ENCODE assay signal across 23 mouse cellular contexts in the genomic region with DNA sequence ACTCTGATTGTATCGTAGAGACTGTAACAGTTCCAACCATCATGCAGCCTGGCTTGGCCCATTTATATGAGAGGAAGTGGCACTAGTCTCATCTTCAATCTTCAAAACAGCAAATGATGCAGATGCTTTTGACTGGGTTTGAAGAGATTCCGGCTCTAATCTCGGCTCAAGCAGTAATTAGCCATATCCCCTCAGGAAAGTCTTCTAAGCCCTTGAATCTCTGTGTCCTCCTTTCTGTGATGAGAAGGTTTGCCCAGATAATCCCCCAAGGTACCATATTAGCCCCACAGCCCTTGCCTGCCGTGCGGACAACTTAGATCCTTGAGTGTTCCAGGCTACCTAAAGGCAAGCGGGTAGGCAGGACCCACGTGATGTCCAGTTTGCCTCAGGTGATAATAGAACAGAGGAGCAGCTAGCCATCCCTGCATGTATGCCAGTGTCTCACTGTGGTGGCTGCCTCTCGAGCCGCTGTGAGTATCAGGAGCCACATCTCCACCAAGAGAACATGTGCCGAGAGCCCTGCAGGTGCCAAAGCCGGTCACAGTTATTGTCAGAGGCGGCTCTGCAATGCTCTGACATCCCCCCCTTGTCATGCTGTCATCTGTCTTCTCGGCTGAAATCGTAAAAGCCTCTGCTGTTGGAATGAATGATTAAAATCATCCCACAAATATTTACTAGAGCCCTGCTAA.
A peak's percentile ranks its signal among the peaks of the same experiment; 100 is the strongest.
DNase-seq lines count a peak whose midpoint lies in the region; ATAC-seq and TF ChIP-seq lines count a peak whose summit lies in the region.
"Had no signal": no experiment of that assay in that cellular context is flagged by ENCODE, and none has a peak within 500 bp of the region (broad histone marks: within the 10 kb centered on the region; RNA-seq: fewer than 3 reads in every experiment).

No protein-coding gene starts in this region.

- no peak for ATAC-seq in midbrain, embryonic 11.5 days (ENCODE audit: low FRiP score)
- ATAC-seq in midbrain, postnatal 0 days (ENCODE audit: low FRiP score): no peak
- ATAC-seq in midbrain, embryonic 14.5 days (ENCODE audit: low FRiP score, low TSS enrichment): no peak
- ATAC-seq: hindbrain, postnatal 0 days; intestine, postnatal 0 days; lung, postnatal 0 days had no signal

- no peaks in the 10 kb centered on the region for H3K27me3 ChIP-seq in heart, adult 2 months (ENCODE audit: control insufficient read depth, insufficient read depth, low read length)
- no peaks in the 10 kb centered on the region for H3K27me3 ChIP-seq in midbrain, embryonic 11.5 days (ENCODE audit: control insufficient read depth, insufficient read depth, low read length)
- no peaks in the 10 kb centered on the region for H3K27me3 ChIP-seq in midbrain, postnatal 0 days (ENCODE audit: insufficient read depth, low read length)
- no peaks in the 10 kb centered on the region for H3K27me3 ChIP-seq in midbrain, embryonic 14.5 days (ENCODE audit: control insufficient read depth, insufficient read depth, low read length)
- H3K27me3 ChIP-seq: embryonic facial prominence, embryonic 13.5 days; heart, embryonic 15.5 days had no signal

- TF ChIP-seq EP300 in heart, adult 2 months (IDR thresholded peaks at IDR 0.05; ENCODE audit: insufficient read depth, low read depth, low read length): no peak

- no peak overlapping the region for H3K27ac ChIP-seq in heart, adult 2 months
- H3K27ac ChIP-seq in midbrain, embryonic 11.5 days (ENCODE audit: low read depth, low read length): no peak overlapping the region
- H3K27ac ChIP-seq in midbrain, postnatal 0 days (ENCODE audit: low read depth, low read length): no peak overlapping the region; the same call in 1 of the 2 replicates
- no peak overlapping the region for H3K27ac ChIP-seq in midbrain, embryonic 14.5 days (replicated peaks; ENCODE audit: low read depth, low read length)
- H3K27ac ChIP-seq: embryonic facial prominence, embryonic 13.5 days; heart, embryonic 15.5 days; hindbrain, postnatal 0 days; macrophage had no signal

- no peak for TF ChIP-seq CTCF in heart, adult 2 months (IDR thresholded peaks at IDR 0.05)
- no peak for TF ChIP-seq CTCF in midbrain, postnatal 0 days (IDR thresholded peaks at IDR 0.05)

- H3K4me3 ChIP-seq in heart, adult 2 months: no peak overlapping the region
- no peak overlapping the region for H3K4me3 ChIP-seq in midbrain, embryonic 11.5 days (ENCODE audit: low read depth, low read length)
- H3K4me3 ChIP-seq in midbrain, postnatal 0 days (ENCODE audit: low read depth, low read length): no peak overlapping the region
- no peak overlapping the region for H3K4me3 ChIP-seq in midbrain, embryonic 14.5 days (replicated peaks; ENCODE audit: low read depth, low read length)
- H3K4me3 ChIP-seq: embryonic facial prominence, embryonic 13.5 days; erythroblast, embryonic 14.5 days; heart, embryonic 15.5 days had no signal

- H3K4me2 ChIP-seq in midbrain, embryonic 11.5 days: no peak overlapping the region
- no peak overlapping the region for H3K4me2 ChIP-seq in midbrain, postnatal 0 days (ENCODE audit: low read depth, low read length, poor library complexity, severe bottlenecking)
- H3K4me2 ChIP-seq in midbrain, embryonic 14.5 days (ENCODE audit: low read length): no peak overlapping the region
- H3K4me2 ChIP-seq: embryonic facial prominence, embryonic 13.5 days; heart, embryonic 15.5 days had no signal

- TF ChIP-seq POLR2A in heart, adult 2 months (IDR thresholded peaks at IDR 0.05; ENCODE audit: insufficient read depth, low read depth, low read length): no peak

- no peaks in the 10 kb centered on the region for H3K36me3 ChIP-seq in heart, adult 2 months (ENCODE audit: control insufficient read depth, insufficient read depth, low read length)
- H3K36me3 ChIP-seq in midbrain, embryonic 11.5 days (ENCODE audit: control insufficient read depth, insufficient read depth, low read length): no peaks in the 10 kb centered on the region
- H3K36me3 ChIP-seq in midbrain, postnatal 0 days (ENCODE audit: insufficient read depth, low read length): peaks cover 8% of the 10 kb centered on the region; the same call in 1 of the 2 replicates
- peaks cover 9% of the 10 kb centered on the region for H3K36me3 ChIP-seq in midbrain, embryonic 14.5 days (ENCODE audit: control insufficient read depth, insufficient read depth, low read length)
- H3K36me3 ChIP-seq: embryonic facial prominence, embryonic 13.5 days; heart, embryonic 15.5 days had no signal

- no peaks in the 10 kb centered on the region for H3K4me1 ChIP-seq in heart, adult 2 months (ENCODE audit: control insufficient read depth, insufficient read depth, low read length)
- no peaks in the 10 kb centered on the region for H3K4me1 ChIP-seq in midbrain, embryonic 11.5 days (ENCODE audit: control insufficient read depth, insufficient read depth, low read length)
- no peaks in the 10 kb centered on the region for H3K4me1 ChIP-seq in midbrain, postnatal 0 days (ENCODE audit: insufficient read depth, low read length)
- H3K4me1 ChIP-seq in midbrain, embryonic 14.5 days (ENCODE audit: control insufficient read depth, insufficient read depth, low read length): peaks cover 3% of the 10 kb centered on the region; the same call in 1 of the 2 replicates
- H3K4me1 ChIP-seq: embryonic facial prominence, embryonic 13.5 days; heart, embryonic 15.5 days had no signal

- intact Hi-C loops in heart, adult 2 months (cut with DNase I): no loop called here

- 81% methylated on average over 14 of the region's 14 CpGs for WGBS in heart, adult 2 months
- WGBS in midbrain, embryonic 11.5 days: 75% methylated on average over 14 of the region's 14 CpGs
- 53% methylated on average over 14 of the region's 14 CpGs for WGBS in midbrain, postnatal 0 days
- 49% methylated on average over 14 of the region's 14 CpGs for WGBS in midbrain, embryonic 14.5 days

- H3K9ac ChIP-seq in heart, adult 2 months (ENCODE audit: low read depth, low read length): no peak overlapping the region
- H3K9ac ChIP-seq in midbrain, embryonic 11.5 days (ENCODE audit: low read length): no peak overlapping the region
- H3K9ac ChIP-seq in midbrain, postnatal 0 days (replicated peaks; ENCODE audit: low read length, poor library complexity, severe bottlenecking): no peak overlapping the region
- H3K9ac ChIP-seq in midbrain, embryonic 14.5 days (replicated peaks; ENCODE audit: low read length): no peak overlapping the region
- H3K9ac ChIP-seq: embryonic facial prominence, embryonic 13.5 days; heart, embryonic 15.5 days had no signal

- no peaks in the 10 kb centered on the region for H3K79me2 ChIP-seq in heart, adult 2 months (replicated peaks; ENCODE audit: control insufficient read depth, insufficient read depth, low read length)

- peak; percentile 50 for DNase-seq in heart, adult 11 months
- DNase-seq in heart, adult 2 months: no peak
- peak; percentile 81 for DNase-seq in midbrain, embryonic 11.5 days (ENCODE audit: low spot score, missing footprints)
- DNase-seq in midbrain, postnatal 0 days (ENCODE audit: low spot score): no peak
- DNase-seq in midbrain, embryonic 14.5 days: peak; percentile 33
- DNase-seq in retina, postnatal 1 day: peak; percentile 81
- no peak for DNase-seq in adrenal gland, postnatal 25 days
- no peak for DNase-seq in layer of hippocampus, postnatal 10 days (ENCODE audit: low spot score in 2 of 2)
- DNase-seq: adrenal gland, postnatal 36 days; cerebellum, adult 11-12 months; cerebellum, postnatal 14 days; gastrocnemius, postnatal 25 days; heart, postnatal 36 days; kidney, postnatal 4 days; thymus, adult 18-20 months; thymus, postnatal 36 days had no signal

- H3K9me3 ChIP-seq in midbrain, embryonic 11.5 days (ENCODE audit: control insufficient read depth, low read length): peaks cover 4% of the 10 kb centered on the region; the same call in 1 of the 2 replicates
- H3K9me3 ChIP-seq in midbrain, postnatal 0 days (ENCODE audit: low read length): no peaks in the 10 kb centered on the region
- no peaks in the 10 kb centered on the region for H3K9me3 ChIP-seq in midbrain, embryonic 14.5 days (ENCODE audit: control insufficient read depth, low read length)
- H3K9me3 ChIP-seq: embryonic facial prominence, embryonic 13.5 days; heart, embryonic 15.5 days had no signal

Comparison
In these comparisons a context has a peak if more than half of its experiments do, and no peak if none do; other contexts are left out.
1. DNase-seq: peak in heart, adult 11 months (single experiment), midbrain, embryonic 11.5 days (single experiment), midbrain, embryonic 14.5 days (single experiment) and retina, postnatal 1 day (single experiment); none in heart, adult 2 months (0 of 2), midbrain, postnatal 0 days (single experiment), adrenal gland, postnatal 25 days (single experiment) and layer of hippocampus, postnatal 10 days (0 of 2).